Mouse (Mus musculus) small intestine, adult 2 months (tissue): ENCODE measurements around the gene Parpbp. TPM values are rescaled to one million over a fixed set of nuclear protein-coding genes. Genes with fewer than 3 reads are reported as not detected.

ENCODE experiments used
- H3K27ac ChIP-seq: fragments of 200-500 bp; 2 replicates; pipeline ENCODE4 v1.5.1; 2012; ENCODE audit warnings: low read depth, low read length, control low read depth, inconsistent platforms; ENCODE audit not compliant: insufficient read depth
- H3K27me3 ChIP-seq: fragments of 200-500 bp; 2 replicates; pipeline ENCODE4 v1.6.1; 2012; ENCODE audit warnings: mild to moderate bottlenecking, moderate library complexity, low read length, inconsistent platforms; ENCODE audit not compliant: control insufficient read depth, insufficient read depth
- H3K36me3 ChIP-seq: fragments of 200-500 bp; 2 replicates; pipeline ENCODE4 v1.6.1; 2012; ENCODE audit warnings: mild to moderate bottlenecking, low read length, control low read depth, inconsistent platforms; ENCODE audit not compliant: control insufficient read depth, insufficient read depth
- H3K4me1 ChIP-seq: fragments of 200-500 bp; 2 replicates; pipeline ENCODE4 v1.6.1; 2012; ENCODE audit warnings: low read length, inconsistent platforms, mixed read lengths; ENCODE audit not compliant: control insufficient read depth, insufficient read depth, insufficient read length
- H3K4me3 ChIP-seq: fragments of 200-500 bp; 2 replicates; pipeline ENCODE4 v1.5.1; 2012; ENCODE audit warnings: low read depth, mild to moderate bottlenecking, control low read depth, inconsistent platforms, low read length, moderate library complexity
- CTCF ChIP-seq: fragments of 200-500 bp; IDR thresholded peaks from 2 replicates; pipeline ENCODE4 v1.5.1; 2012; ENCODE audit warnings: low read depth, mild to moderate bottlenecking, control low read depth, inconsistent platforms, low read length, moderate library complexity, mixed read lengths; ENCODE audit not compliant: insufficient replicate concordance, insufficient read length; ENCODE audit errors: extremely low read depth
- POLR2A ChIP-seq: fragments of 200-500 bp; IDR thresholded peaks from 2 replicates; pipeline ENCODE4 v1.6.1; 2012; ENCODE audit warnings: low read depth, mild to moderate bottlenecking, control low read depth, inconsistent platforms, low read length, moderate library complexity
- WGBS: fragments of 180-500 bp; shearing (Covaris S2); methylation state at CpG from one replicate; pipeline ENCODE4 v1.1.7; 2018; 5-methylcytosine and 5-hydroxymethylcytosine counted together
- polyA plus RNA-seq: library from polyadenylated mRNA; depleted of rRNA; stranded (reverse); fragments of >200 nt; gene quantifications from 2 replicates; pipeline ENCODE4 v1.2.3, GENCODE M21; 2012

Parpbp gene
- polyA plus RNA-seq, 1 experiment = 0.42 TPM

DNA sequence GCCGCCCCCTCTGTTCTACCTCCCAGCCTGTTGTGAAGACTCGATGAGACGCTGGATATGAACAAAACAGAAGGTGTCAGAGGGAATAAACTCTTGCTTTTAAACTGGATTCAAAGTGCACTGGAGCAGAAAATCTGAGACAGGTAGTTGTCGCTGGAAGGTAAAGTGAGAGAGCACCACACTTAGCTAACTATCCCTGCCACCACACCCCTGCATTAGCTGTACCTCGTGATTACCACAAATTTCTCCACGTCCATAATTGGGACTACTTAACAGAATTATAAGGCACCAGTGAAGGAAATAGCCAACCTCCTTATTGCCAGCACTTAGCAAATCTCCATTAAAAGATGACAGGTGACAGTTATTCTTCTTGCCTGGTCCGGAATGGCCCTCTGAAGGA, 554 bp downstream of the Parpbp start:
- Histone ChIP-seq H3K4me1 (peaks cover 2% of the 10 kb centered on the region; the same call in 1 of the 2 replicates), H3K36me3 (peaks cover 2% of the 10 kb centered on the region), H3K27ac (no peak overlapping the region), H3K27me3 (no peaks in the 10 kb centered on the region), H3K4me3 (peak overlapping the region; percentile 90)
- TF ChIP-seq CTCF = no peak
- TF ChIP-seq POLR2A = no peak
- WGBS = 7% methylated on average over 7 of the region's 7 CpGs

DNA sequence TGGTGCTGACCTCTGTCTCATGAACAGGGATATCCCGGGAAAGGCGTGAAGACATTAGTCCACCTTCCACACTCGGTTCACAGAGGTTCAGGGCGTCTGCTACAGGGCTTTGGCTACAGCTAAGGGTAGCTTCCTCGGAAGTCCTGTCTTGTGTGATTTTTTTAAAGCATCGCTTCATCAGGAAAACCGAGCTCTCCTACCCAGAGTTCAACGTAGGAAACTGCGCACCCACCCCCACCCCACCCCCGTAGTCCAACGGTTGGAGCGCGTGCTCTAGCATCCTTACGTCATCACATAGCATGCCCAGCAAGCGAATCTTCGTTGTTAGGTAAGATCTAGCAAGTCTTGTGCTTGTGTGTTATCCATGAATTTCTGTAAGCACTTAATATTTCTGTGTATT, 11.1 kb downstream of the Parpbp start:
- WGBS = 96% methylated on average over 16 of the region's 16 CpGs
- Histone ChIP-seq H3K4me1 (no peaks in the 10 kb centered on the region), H3K36me3 (no peaks in the 10 kb centered on the region), H3K27ac (no peak overlapping the region), H3K27me3 (no peaks in the 10 kb centered on the region), H3K4me3 (no peak overlapping the region)
- no peak for TF ChIP-seq POLR2A
- no peak for TF ChIP-seq CTCF

DNA sequence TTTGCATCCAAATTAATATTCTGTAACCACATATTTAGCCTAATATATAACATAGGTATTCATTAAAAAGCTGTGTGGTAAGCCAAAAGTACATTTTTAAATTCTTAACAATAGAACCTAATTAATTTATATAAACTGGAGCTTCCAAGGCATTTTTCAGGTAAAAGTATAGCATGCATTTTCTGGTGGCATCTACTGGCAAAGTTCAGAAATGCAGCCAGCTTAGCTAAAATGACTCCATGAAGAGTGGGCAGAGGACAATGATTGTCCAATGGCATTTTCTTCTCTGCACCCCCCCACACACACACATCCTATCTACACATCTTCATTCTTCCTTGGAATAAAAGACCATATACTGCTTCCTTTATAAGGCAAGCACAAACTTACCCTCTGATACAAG, 27.0 kb downstream of the Parpbp start:
- H3K4me1 ChIP-seq = no peaks in the 10 kb centered on the region

DNA sequence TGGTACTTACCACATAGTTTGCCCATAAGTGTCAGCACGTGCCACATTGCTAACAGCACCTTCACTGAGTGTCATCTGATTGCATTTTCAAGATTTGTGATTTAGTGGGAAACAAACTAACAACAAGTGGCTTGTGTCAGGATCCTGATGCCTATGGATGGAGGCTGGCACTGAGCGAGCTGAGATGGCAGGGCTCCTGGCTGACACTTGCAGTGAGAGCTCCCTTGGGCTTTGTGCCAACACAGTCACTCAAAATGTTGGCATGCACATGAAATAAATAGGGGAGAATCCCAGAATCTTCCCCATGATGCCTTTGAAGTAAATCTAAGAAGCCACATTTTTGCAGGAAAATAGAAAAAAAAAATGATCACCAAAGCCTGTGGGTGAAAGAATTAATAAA, 33.5 kb downstream of the Parpbp start:
- WGBS = 88% methylated on average over 2 of the region's 2 CpGs
- Histone ChIP-seq H3K27ac (no peak overlapping the region), H3K4me3 (no peak overlapping the region), H3K27me3 (no peaks in the 10 kb centered on the region), H3K4me1 (no peaks in the 10 kb centered on the region), H3K36me3 (peaks cover 3% of the 10 kb centered on the region; the same call in 1 of the 2 replicates)
- TF ChIP-seq POLR2A (no peak), CTCF (no peak)

More for the DNA sequence above, 27.0 kb downstream of the Parpbp start:
- TF ChIP-seq POLR2A (no peak), CTCF (no peak)
- Histone ChIP-seq H3K27me3 (no peaks in the 10 kb centered on the region), H3K4me3 (no peak overlapping the region), H3K36me3 (no peaks in the 10 kb centered on the region), H3K27ac (no peak overlapping the region)

DNA sequence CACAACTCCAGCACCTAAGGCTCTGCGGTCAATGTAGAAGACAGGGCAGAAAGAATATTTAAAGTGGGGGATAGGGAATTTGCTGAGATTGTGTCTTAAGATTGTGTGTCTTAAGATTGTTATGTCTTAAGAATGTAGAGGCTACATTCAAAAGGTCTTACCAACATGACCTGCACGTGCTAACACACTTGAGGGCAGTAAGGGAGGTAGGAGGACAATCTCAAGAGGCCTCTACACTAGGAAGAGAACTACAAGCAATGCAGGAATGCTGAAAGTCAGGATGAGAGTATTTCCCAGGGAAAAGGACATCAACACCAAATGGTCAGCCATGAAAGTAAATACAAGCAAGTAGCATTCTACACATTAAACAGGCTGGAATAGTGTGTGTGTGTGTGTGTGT, 40.6 kb downstream of the Parpbp start:
- Histone ChIP-seq H3K4me3 (no peak overlapping the region), H3K27ac (no peak overlapping the region), H3K27me3 (no peaks in the 10 kb centered on the region), H3K36me3 (peaks cover 1% of the 10 kb centered on the region; the same call in 1 of the 2 replicates), H3K4me1 (no peaks in the 10 kb centered on the region)
- 87% methylated on average over 2 of the region's 2 CpGs for WGBS
- no peak for TF ChIP-seq POLR2A
- TF ChIP-seq CTCF = no peak

DNA sequence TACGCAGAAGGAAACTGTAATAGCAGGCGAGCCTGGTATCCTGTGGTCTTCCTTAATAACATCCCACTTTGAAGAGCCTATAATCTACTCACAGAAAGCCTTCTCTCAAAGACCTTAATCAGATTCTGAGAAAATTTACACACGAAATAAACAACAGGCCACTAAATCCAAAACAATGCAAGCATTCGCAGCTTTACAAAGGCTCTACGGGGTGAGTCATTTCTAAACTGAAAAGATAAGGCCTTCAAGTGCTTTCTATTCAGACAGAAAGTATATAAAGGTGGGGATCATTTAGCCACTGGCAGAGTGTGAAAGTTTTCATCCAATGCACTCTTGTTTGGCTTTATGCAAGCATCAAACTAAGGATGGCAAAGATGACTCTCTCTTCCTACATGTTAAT, 56.0 kb downstream of the Parpbp start, which contains the start of gene Pmch:
Gene Pmch (plus strand): TSS at position 301 of the 400 bp plus-strand sequence.
- 77% methylated on average over 5 of the region's 5 CpGs for whole genome bisulfite sequencing
- TF ChIP-seq CTCF (no peak), POLR2A (no peak)
- Histone ChIP-seq H3K4me3 (no peak within 1 kb of the TSS), H3K27me3 (no peaks in the 10 kb centered on the region), H3K27ac (no peak within 1 kb of the TSS), H3K36me3 (0 out of 2 replicates have a peak, but pooled peaks cover 2% of the 10 kb centered on the region), H3K4me1 (no peaks in the 10 kb centered on the region)

DNA sequence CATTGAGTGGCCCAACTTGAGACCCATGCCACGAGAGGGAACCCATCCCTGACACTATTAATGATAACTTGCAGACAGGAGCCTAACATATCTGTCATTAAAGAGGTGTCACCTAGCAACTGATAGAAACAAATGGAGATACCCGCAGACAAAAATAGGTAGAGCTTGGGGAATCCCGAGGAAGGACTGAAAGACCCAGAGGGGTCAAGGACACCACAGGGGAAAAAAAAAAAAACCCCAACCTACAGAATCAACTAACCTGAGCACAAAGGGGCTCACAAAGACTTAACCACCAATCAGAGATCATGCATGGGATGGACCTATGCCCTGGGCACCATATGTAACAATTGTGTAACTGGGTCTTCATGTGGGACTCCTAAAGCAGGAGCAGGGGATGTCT, 79.4 kb downstream of the Parpbp start:
- no peak overlapping the region for H3K27ac ChIP-seq
- WGBS = 61% methylated on average over 3 of the region's 3 CpGs
- no peaks in the 10 kb centered on the region for H3K4me1 ChIP-seq
- H3K36me3 ChIP-seq = no peaks in the 10 kb centered on the region
- H3K27me3 ChIP-seq = no peaks in the 10 kb centered on the region
- TF ChIP-seq CTCF (no peak), POLR2A (no peak)
- no peak overlapping the region for H3K4me3 ChIP-seq

DNA sequence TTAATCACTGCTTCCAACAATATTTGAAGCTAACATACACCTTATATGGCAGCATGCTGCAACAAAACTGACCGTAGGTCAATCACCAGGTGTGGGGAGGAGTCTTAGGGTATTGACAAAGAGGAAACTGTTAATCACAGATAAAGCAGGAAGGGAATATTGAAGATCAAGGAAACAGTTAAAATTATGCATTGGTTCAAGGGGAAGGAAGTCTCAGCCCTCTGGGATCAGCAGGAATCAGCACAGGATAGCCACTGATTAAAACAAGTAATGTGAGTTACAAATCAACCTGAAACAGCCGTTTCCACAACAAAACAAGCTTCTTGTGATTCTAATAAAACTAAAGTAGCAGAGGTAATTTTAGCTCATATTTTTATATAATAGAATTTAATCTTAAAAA, 81.9 kb downstream of the Parpbp start:
- H3K27me3 ChIP-seq = no peaks in the 10 kb centered on the region
- no peak overlapping the region for H3K27ac ChIP-seq
- no peak overlapping the region for H3K4me3 ChIP-seq
- no peaks in the 10 kb centered on the region for H3K36me3 ChIP-seq
- 42% methylated on average over 2 of the region's 2 CpGs for WGBS
- no peaks in the 10 kb centered on the region for H3K4me1 ChIP-seq
- TF ChIP-seq POLR2A (no peak), CTCF (no peak)
